Comparison of ENCODE assay signal across 21 mouse cellular contexts in the genomic region with DNA sequence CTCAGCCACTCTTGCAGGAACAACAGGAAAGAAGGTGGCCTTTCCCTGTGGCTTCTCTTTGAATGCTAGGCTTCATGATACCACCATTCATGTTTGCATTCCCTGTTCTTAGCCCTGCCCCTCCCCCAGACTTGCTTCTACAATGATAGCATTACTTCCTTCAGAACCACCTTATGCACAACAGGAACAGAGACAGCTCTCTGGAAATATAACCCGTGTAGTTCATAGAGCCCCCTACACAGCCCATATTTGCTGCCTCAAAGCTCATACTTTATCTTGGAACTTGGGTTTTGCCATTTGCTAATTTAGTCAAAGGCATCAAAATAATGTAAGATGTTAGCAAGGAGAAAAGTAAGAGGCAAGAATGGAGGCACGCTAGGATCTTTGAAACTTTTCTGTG.
DNase-seq lines count a peak whose midpoint lies in the region; ATAC-seq and TF ChIP-seq lines count a peak whose summit lies in the region.
"Had no signal": no experiment of that assay in that cellular context is flagged by ENCODE, and none has a peak within 500 bp of the region (broad histone marks: within the 10 kb centered on the region; RNA-seq: fewer than 3 reads in every experiment).

No protein-coding gene starts in this region.

- TF ChIP-seq POLR2A in thymus, adult 2 months (IDR thresholded peaks at IDR 0.05; ENCODE audit: control insufficient read depth, extremely low read depth, insufficient read depth, low read length, poor library complexity): no peak

- no peaks in the 10 kb centered on the region for H3K36me3 ChIP-seq in heart, embryonic 13.5 days
- no peaks in the 10 kb centered on the region for H3K36me3 ChIP-seq in thymus, adult 2 months (ENCODE audit: control insufficient read depth, insufficient read depth, low read length)
- H3K36me3 ChIP-seq in liver, embryonic 13.5 days: no peaks in the 10 kb centered on the region
- H3K36me3 ChIP-seq in forebrain, postnatal 0 days (ENCODE audit: insufficient read depth): no peaks in the 10 kb centered on the region
- H3K36me3 ChIP-seq: limb, embryonic 12.5 days; neural tube, embryonic 13.5 days had no signal

- no peak overlapping the region for H3K9ac ChIP-seq in heart, embryonic 13.5 days
- peak overlapping the region; percentile 15; the same call in 1 of the 2 replicates for H3K9ac ChIP-seq in liver, embryonic 13.5 days
- no peak overlapping the region for H3K9ac ChIP-seq in forebrain, postnatal 0 days
- H3K9ac ChIP-seq: forebrain, embryonic 13.5 days; limb, embryonic 12.5 days; neural tube, embryonic 13.5 days had no signal

- H3K4me1 ChIP-seq in heart, embryonic 13.5 days: peaks cover 51% of the 10 kb centered on the region
- H3K4me1 ChIP-seq in thymus, adult 2 months (replicated peaks; ENCODE audit: control insufficient read depth, insufficient read depth, low read length): peaks cover 17% of the 10 kb centered on the region
- peaks cover 57% of the 10 kb centered on the region for H3K4me1 ChIP-seq in liver, embryonic 13.5 days (replicated peaks)
- H3K4me1 ChIP-seq in forebrain, postnatal 0 days (ENCODE audit: insufficient read depth): peaks cover 15% of the 10 kb centered on the region; the same call in 1 of the 2 replicates

- H3K27ac ChIP-seq in heart, embryonic 13.5 days (replicated peaks): peak overlapping the region; percentile 94
- H3K27ac ChIP-seq in thymus, adult 2 months (ENCODE audit: control insufficient read depth, insufficient read depth, low read length): no peak overlapping the region
- peak overlapping the region; percentile 83 for H3K27ac ChIP-seq in liver, embryonic 13.5 days
- no peak overlapping the region for H3K27ac ChIP-seq in forebrain, postnatal 0 days (ENCODE audit: low read depth, low read length)
- H3K27ac ChIP-seq: forebrain, embryonic 13.5 days; hindbrain, postnatal 0 days; limb, embryonic 12.5 days; neural tube, embryonic 13.5 days had no signal

- H3K27me3 ChIP-seq in heart, embryonic 13.5 days (replicated peaks): no peaks in the 10 kb centered on the region
- no peaks in the 10 kb centered on the region for H3K27me3 ChIP-seq in thymus, adult 2 months (ENCODE audit: control insufficient read depth, insufficient read depth, low read length)
- no peaks in the 10 kb centered on the region for H3K27me3 ChIP-seq in liver, embryonic 13.5 days
- H3K27me3 ChIP-seq in forebrain, postnatal 0 days (ENCODE audit: insufficient read depth, low read length): no peaks in the 10 kb centered on the region
- H3K27me3 ChIP-seq: limb, embryonic 12.5 days had no signal

- intact Hi-C loops in heart, postnatal 14 days (cut with DNase I): no loop called here

- no peak for DNase-seq in heart, postnatal 14 days
- DNase-seq in thymus, postnatal 4 days: peak; percentile 42
- no peak for DNase-seq in thymus, adult 2 months
- DNase-seq in liver, embryonic 13.5 days: no peak
- no peak for DNase-seq in forebrain, postnatal 0 days
- no peak for DNase-seq in adipocyte (ENCODE audit: low spot score)
- DNase-seq: adrenal gland, postnatal 14 days; embryo, embryonic 11 days; kidney, adult 9 months; kidney, postnatal 14 days; lung, adult 18-20 months; lung, postnatal 14 days; midbrain, embryonic 14.5 days; retina, postnatal 1 day; right cerebral cortex, postnatal 25 days had no signal

- H3K9me3 ChIP-seq in heart, embryonic 13.5 days: no peaks in the 10 kb centered on the region
- no peaks in the 10 kb centered on the region for H3K9me3 ChIP-seq in liver, embryonic 13.5 days (replicated peaks)
- no peaks in the 10 kb centered on the region for H3K9me3 ChIP-seq in forebrain, postnatal 0 days (ENCODE audit: low read length)
- H3K9me3 ChIP-seq: forebrain, embryonic 13.5 days; limb, embryonic 12.5 days; neural tube, embryonic 13.5 days had no signal

- no peak overlapping the region for H3K4me3 ChIP-seq in heart, embryonic 13.5 days
- H3K4me3 ChIP-seq in thymus, adult 2 months (ENCODE audit: control insufficient read depth, insufficient read depth, low read length): no peak overlapping the region
- H3K4me3 ChIP-seq in liver, embryonic 13.5 days (replicated peaks): no peak overlapping the region
- H3K4me3 ChIP-seq in forebrain, postnatal 0 days (ENCODE audit: low read depth, low read length): no peak overlapping the region
- H3K4me3 ChIP-seq: forebrain, embryonic 13.5 days; limb, embryonic 12.5 days; neural tube, embryonic 13.5 days had no signal

- WGBS in heart, embryonic 13.5 days: 31% methylated on average over 2 of the region's 2 CpGs
- 52% methylated on average over 2 of the region's 2 CpGs for WGBS in thymus, adult 2 months
- 30% methylated on average over 2 of the region's 2 CpGs for WGBS in liver, embryonic 13.5 days (ENCODE audit: insufficient replicate concordance)
- WGBS in forebrain, postnatal 0 days: 57% methylated on average over 2 of the region's 2 CpGs

- no peak for ATAC-seq in heart, embryonic 13.5 days (ENCODE audit: extremely low read depth, insufficient number of reproducible peaks, low FRiP score, low TSS enrichment)
- ATAC-seq in liver, embryonic 13.5 days (ENCODE audit: low read depth): no peak
- ATAC-seq in forebrain, postnatal 0 days: no peak
- ATAC-seq: forebrain, embryonic 13.5 days; hindbrain, postnatal 0 days; intestine, embryonic 16.5 days had no signal

- TF ChIP-seq CTCF in thymus, adult 2 months (IDR thresholded peaks at IDR 0.05; ENCODE audit: borderline replicate concordance, control insufficient read depth, extremely low read depth, insufficient read depth, low read length, poor library complexity): no peak
- TF ChIP-seq CTCF in forebrain, postnatal 0 days (IDR thresholded peaks at IDR 0.05; ENCODE audit: low read depth): no peak

- peak overlapping the region; percentile 77; the same call in 1 of the 2 replicates for H3K4me2 ChIP-seq in heart, embryonic 13.5 days
- H3K4me2 ChIP-seq in liver, embryonic 13.5 days: peak overlapping the region; percentile 76
- no peak overlapping the region for H3K4me2 ChIP-seq in forebrain, postnatal 0 days (ENCODE audit: low read depth)
- H3K4me2 ChIP-seq: forebrain, embryonic 13.5 days; limb, embryonic 12.5 days; neural tube, embryonic 13.5 days had no signal

Comparison
In these comparisons a context has a peak if more than half of its experiments do, and no peak if none do; other contexts are left out.
1. H3K27ac ChIP-seq: peak in heart, embryonic 13.5 days (single experiment) and liver, embryonic 13.5 days (single experiment); none in thymus, adult 2 months (single experiment) and forebrain, postnatal 0 days (single experiment).